Mouse (Mus musculus): Measurements from ENCODE around the gene Tex101. TPM values are rescaled to one million over a fixed set of nuclear protein-coding genes. Genes with fewer than 3 reads are reported as not detected.

Gene Tex101
- polyA plus RNA-seq, 1 experiment = not detected

DNA sequence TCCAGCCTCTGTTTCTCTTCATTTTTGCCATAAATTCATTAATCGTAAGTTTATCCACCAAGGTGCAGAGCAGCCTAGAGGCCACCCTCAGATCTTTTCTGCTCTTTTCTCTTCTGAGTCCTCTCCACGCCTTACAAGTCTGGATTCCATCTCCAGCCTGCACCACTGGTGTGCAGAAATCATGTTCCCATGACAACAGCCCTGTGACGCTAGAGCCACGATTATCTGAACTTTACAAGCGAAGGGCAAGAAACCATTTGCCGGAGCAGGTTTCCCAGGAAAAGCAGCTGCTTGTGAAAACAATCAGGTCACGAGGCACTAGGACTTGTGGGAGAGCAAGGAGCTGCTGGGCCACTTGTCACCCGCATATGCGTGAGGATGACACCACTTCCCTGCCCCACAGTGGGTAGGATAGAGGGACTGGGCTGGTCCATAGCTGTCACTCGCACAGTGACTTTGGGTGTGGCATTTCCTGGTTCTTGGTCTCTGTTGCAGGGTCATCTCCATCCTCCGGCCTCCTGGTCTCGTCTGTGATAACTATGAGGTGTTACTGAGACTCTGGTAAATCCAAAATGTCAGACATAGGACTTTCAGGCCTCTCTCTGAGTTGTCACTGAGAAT is 16.6 kb downstream of the Tex101 start:
- peak; percentile 42 for DNase-seq (ENCODE audit: low read depth)
- no peak for TF ChIP-seq POLR2A (IDR thresholded peaks at IDR 0.05; ENCODE audit: borderline replicate concordance, extremely low read depth, insufficient read depth, insufficient read length, poor library complexity, severe bottlenecking)
- TF ChIP-seq CTCF (IDR thresholded peaks at IDR 0.05; ENCODE audit: borderline replicate concordance, extremely low read depth, insufficient read depth, insufficient read length) = no peak

DNA sequence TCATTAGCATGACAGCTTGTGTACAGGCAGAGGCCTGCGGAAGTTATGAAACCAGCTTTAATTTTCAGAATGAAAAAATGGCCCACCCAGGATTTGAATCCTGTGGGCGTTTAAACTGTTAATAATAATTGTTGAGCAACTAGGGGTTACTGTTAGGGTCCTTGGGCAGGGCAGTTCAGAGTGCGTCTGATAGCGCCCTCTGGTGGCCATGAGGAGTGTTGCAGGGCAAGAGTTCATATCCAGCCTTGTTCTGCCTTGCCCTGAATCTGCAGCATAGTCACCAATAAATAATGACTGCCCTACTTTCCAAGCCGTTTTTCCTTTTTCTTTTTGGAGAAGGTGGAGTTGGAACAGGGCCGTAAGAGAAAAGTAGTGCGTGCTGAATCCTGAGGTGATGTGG is 22.8 kb downstream of the Tex101 start:
- TF ChIP-seq CTCF (IDR thresholded peaks at IDR 0.05; ENCODE audit: borderline replicate concordance, extremely low read depth, insufficient read depth, insufficient read length) (peak; percentile 89), POLR2A (IDR thresholded peaks at IDR 0.05; ENCODE audit: borderline replicate concordance, extremely low read depth, insufficient read depth, insufficient read length, poor library complexity, severe bottlenecking) (no peak)
- peak; percentile 49 for DNase-seq (ENCODE audit: low read depth)

DNA sequence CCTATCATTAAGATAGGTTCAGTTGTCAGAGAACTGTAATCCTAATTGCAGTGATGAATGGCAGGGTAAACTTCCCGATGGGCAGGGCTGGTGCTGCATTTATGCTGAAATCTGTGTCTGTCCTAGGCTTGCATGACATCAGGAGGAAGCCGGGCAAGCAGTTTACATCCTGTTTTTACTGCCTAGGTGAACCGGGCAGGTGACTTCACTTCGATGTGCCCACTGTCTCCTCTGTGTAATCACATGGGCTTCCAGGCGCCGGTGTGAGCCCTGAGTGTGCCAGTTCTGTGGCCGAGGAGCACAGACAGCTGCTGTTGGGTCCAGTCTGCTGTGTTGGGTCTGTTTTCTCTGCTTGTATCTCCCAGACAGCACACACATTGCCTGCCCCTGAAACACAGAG is 30.0 kb downstream of the Tex101 start:
- no peak for DNase-seq (ENCODE audit: low read depth)
- TF ChIP-seq CTCF (IDR thresholded peaks at IDR 0.05; ENCODE audit: borderline replicate concordance, extremely low read depth, insufficient read depth, insufficient read length) (no peak), POLR2A (IDR thresholded peaks at IDR 0.05; ENCODE audit: borderline replicate concordance, extremely low read depth, insufficient read depth, insufficient read length, poor library complexity, severe bottlenecking) (no peak)

DNA sequence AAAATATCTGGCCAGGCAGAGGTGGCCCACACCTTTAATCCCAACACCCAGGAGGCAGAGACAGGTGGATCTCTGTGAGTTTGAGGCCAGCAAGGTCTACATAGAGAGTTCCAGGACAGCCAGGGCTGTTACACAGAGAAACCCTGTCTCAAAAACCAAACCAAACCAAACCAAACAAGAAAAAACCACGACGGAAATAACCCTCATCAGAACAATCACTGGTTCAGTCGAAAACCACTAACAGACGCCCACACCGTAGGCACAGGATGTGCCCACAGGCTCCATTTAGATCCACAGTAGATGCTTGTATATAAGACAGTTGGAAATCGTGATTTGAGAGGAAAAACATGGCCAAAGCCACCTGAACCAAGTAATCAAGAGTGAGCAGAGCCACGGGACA is 31.5 kb downstream of the Tex101 start:
- TF ChIP-seq POLR2A (IDR thresholded peaks at IDR 0.05; ENCODE audit: borderline replicate concordance, extremely low read depth, insufficient read depth, insufficient read length, poor library complexity, severe bottlenecking) (no peak), CTCF (IDR thresholded peaks at IDR 0.05; ENCODE audit: borderline replicate concordance, extremely low read depth, insufficient read depth, insufficient read length) (no peak)
- DNase-seq (ENCODE audit: low read depth) = no peak

DNA sequence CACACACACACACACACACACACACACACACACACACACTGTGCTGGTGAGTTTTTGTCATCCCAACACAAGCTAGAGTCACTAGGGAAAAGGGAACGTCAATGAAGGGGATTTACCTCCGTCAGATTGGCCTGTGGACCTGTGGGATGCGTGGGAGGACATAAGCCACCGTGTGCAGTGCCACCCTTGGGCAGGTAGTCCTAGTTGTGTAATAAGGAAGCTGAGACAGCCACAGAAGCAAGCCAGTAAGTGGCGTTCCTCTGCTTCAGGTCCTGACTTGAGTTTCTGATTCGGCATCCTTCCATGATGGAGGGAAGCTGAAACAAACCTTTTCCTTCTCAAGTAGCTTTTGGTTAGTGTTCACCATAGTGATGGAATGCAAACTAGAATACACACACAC is 32.0 kb downstream of the Tex101 start:
- TF ChIP-seq CTCF (IDR thresholded peaks at IDR 0.05; ENCODE audit: borderline replicate concordance, extremely low read depth, insufficient read depth, insufficient read length) (no peak), POLR2A (IDR thresholded peaks at IDR 0.05; ENCODE audit: borderline replicate concordance, extremely low read depth, insufficient read depth, insufficient read length, poor library complexity, severe bottlenecking) (no peak)
- DNase-seq (ENCODE audit: low read depth) = no peak

DNA sequence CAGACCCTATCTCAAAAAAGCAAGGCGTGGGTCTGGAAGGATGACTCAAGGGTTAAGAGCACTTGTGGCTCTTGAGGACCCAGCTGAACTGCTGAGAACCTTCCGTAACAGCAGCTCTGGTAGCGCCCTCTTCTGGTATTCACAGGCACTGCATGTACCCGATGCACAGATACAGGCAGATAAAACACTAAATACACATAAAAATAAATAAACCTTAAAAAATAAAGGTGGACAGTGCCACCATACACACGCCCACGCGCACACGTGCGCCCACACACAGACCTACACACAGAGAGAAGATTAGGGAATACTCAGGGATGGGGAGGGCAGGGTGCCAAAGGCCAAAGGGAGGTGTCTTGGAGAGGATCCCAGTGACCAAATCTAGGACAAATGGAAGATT is 34.0 kb downstream of the Tex101 start:
- DNase-seq (ENCODE audit: low read depth) = peak; percentile 62
- TF ChIP-seq POLR2A (IDR thresholded peaks at IDR 0.05; ENCODE audit: borderline replicate concordance, extremely low read depth, insufficient read depth, insufficient read length, poor library complexity, severe bottlenecking) = no peak
- TF ChIP-seq CTCF (IDR thresholded peaks at IDR 0.05; ENCODE audit: borderline replicate concordance, extremely low read depth, insufficient read depth, insufficient read length) = peak; percentile 73

DNA sequence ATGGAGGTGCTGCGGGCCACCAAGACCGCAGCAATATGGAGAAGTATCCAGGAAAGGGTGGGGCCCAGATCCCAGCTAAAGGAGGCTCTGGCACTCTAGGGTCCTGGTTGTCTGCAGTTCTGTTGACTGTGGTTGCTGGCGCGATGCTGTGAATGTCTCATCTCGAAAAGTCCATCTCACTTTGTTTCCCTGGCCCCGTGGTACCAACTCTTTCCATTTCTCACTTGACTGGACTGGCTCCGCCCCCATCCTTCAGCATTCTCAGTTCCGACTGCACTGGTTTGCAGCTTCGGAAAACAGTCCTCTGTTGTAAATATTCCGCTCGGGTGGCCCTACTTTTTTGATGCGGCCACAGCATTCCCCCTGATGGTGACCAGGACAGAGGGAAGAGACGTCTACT is 36.0 kb downstream of the Tex101 start:
- TF ChIP-seq CTCF (IDR thresholded peaks at IDR 0.05; ENCODE audit: borderline replicate concordance, extremely low read depth, insufficient read depth, insufficient read length) (no peak), POLR2A (IDR thresholded peaks at IDR 0.05; ENCODE audit: borderline replicate concordance, extremely low read depth, insufficient read depth, insufficient read length, poor library complexity, severe bottlenecking) (no peak)
- DNase-seq (ENCODE audit: low read depth) = no peak

DNA sequence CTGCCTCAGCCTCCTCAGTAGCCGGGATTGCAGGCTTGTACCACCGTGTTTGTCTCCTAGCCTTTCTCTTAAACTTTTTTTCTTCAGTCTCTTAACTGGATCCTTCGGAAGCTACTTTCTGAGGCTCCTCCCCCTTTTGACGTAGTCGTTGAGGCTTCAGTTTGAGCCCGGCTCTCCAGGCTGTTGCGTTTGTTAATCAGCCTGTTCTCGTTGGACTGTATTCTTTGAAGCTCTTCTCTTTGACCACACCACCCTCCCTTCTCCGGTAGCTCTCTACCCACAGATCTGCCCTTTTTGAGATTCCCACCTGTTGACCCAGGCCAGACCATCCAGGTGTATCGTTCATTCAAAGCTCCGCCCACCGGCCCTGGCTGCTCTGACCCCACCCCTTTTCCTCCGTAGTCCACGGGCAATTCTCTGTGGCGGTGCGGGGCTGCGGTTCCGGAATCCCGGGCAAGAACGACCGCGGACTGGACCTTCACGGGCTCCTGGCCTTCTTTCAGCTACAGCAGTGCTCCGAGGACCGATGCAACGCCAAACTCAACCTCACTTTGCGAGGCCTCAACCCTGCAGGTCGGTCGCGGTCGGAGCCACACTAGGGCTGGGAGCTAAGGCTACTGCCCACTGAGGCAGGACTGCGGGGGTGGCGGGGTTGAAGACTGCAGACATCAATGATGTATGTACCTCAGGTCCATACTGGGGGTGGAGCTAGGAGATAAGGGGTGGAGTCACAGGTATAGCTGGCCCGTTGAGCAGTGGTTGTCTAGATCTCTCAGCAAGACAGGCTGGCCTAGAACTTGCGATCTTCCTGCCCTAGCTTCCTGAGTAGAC is 38.2 kb downstream of the Tex101 start:
- TF ChIP-seq CTCF (IDR thresholded peaks at IDR 0.05; ENCODE audit: borderline replicate concordance, extremely low read depth, insufficient read depth, insufficient read length) (no peak), POLR2A (IDR thresholded peaks at IDR 0.05; ENCODE audit: borderline replicate concordance, extremely low read depth, insufficient read depth, insufficient read length, poor library complexity, severe bottlenecking) (no peak)
- DNase-seq (ENCODE audit: low read depth) = peak; percentile 34

DNA sequence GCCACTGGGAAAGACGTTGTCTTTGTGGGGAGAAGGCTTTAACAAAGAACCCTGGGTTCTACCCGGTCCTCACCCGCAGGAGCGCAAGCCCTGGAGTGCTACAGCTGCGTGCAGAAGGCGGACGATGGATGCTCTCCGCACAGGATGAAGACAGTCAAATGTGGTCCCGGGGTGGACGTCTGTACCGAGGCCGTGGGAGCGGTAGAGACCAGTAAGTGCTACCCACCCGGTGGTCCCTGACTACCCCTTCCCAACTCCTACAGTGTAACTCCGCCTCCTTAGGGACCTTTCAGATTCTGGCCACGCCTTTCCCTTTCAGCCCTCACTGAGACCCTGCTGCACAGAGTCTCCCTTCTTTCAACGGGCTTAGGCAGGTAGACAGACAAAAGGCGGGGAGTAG is 39.4 kb downstream of the Tex101 start:
- no peak for DNase-seq (ENCODE audit: low read depth)
- TF ChIP-seq CTCF (IDR thresholded peaks at IDR 0.05; ENCODE audit: borderline replicate concordance, extremely low read depth, insufficient read depth, insufficient read length) = no peak
- TF ChIP-seq POLR2A (IDR thresholded peaks at IDR 0.05; ENCODE audit: borderline replicate concordance, extremely low read depth, insufficient read depth, insufficient read length, poor library complexity, severe bottlenecking) = no peak

DNA sequence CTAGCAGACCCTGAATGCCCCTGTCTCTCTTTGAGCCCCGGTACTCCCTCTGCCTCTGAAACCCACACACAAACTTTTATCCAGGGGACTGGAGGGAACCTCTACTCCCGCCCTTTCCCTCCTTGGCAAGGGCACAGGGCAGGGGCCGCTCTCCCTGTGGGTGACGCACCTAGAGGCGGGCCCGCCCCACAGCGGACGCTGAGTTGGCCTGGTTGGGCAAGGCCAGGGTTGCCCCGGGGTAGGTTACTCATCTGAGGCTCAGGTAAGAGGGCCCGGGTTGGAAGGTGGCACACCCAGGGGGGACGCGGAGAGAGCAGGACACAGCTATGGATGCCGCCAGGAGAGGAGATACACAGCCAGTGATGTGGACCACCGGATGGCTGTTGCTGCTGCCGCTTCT is 40.2 kb downstream of the Tex101 start, which contains the start of gene Lypd3:
Gene Lypd3 (plus strand): TSS at position 287 of the 400 bp plus-strand sequence.
- TF ChIP-seq CTCF (IDR thresholded peaks at IDR 0.05; ENCODE audit: borderline replicate concordance, extremely low read depth, insufficient read depth, insufficient read length) (no peak), POLR2A (IDR thresholded peaks at IDR 0.05; ENCODE audit: borderline replicate concordance, extremely low read depth, insufficient read depth, insufficient read length, poor library complexity, severe bottlenecking) (no peak)
- DNase-seq (ENCODE audit: low read depth) = no peak

DNA sequence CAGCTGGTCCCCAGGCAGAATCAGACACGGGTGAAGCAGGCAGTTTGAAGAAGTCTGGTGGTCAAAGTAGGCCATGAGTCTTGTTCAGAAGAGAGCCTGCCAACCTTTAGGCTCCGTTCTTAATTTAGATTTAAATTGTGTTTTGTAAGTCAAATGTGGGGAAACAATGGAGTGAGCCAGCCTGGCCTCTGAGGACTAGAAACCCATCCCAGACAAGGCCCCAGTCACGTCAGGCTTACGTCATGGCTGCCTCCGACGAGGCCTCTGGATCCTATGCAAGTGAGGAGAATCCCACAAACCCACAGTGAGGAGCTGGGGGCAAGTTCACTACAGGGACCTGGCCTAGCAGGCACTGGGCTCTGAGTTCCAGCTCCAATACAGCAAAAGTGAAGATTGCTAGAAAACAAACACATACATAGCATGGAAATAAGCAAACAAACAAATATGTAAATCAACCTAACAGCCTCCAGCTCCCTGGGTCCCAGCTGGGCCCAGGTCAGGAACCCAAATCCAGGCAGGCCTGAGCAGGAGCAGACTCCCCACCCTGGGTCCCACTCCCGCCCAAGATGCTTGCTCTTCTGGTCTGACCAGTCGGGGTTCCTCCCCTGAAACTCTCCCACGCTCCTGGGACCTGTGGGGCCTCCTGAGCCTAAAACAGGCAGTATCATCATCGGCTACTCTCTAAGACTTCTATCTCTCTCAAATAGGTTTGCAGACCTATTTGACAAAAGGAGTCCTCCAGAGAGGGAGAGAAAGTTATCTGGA is 46.2 kb downstream of the Tex101 start:
- no peak for DNase-seq (ENCODE audit: low read depth)
- TF ChIP-seq CTCF (IDR thresholded peaks at IDR 0.05; ENCODE audit: borderline replicate concordance, extremely low read depth, insufficient read depth, insufficient read length) = no peak
